Mouse (Mus musculus): ENCODE results near the gene Jph3. TPM values are rescaled to one million over a fixed set of nuclear protein-coding genes. Genes with fewer than 3 reads are reported as not detected.

The Jph3 gene
- 1.5 and 1.8 TPM in 2 replicates for polyA plus RNA-seq (2012; rRNA removed)

GRCm38 (mm10) chr8:121729323-121729722, at the start of gene Jph3:
Gene Jph3 (plus strand): TSS chr8:121729623.

GRCm38 (mm10) chr8:121829048-121829776, 99.8 kb downstream of the Jph3 start, which contains the start of gene Klhdc4:
Gene Klhdc4 (minus strand): TSS chr8:121829569.

Other genes with a start within 250 kb of the Jph3 start
- not detected in 2 replicates for gene 1700018B08Rik, start 185.3 kb upstream of the Jph3 start, polyA plus RNA-seq (2012; rRNA removed)
- 43.8 and 55.2 TPM in 2 replicates for gene Fbxo31, start 150.8 kb upstream of the Jph3 start, polyA plus RNA-seq (2012; rRNA removed)
- 75.6 and 76.7 TPM in 2 replicates for gene Map1lc3b, start 139.3 kb upstream of the Jph3 start, polyA plus RNA-seq (2012; rRNA removed)
- 27.0 and 28.5 TPM in 2 replicates for gene Zcchc14, start 76.7 kb upstream of the Jph3 start, polyA plus RNA-seq (2012; rRNA removed)
- 12.4 and 15.3 TPM in 2 replicates for gene Klhdc4, start 99.9 kb downstream of the Jph3 start, polyA plus RNA-seq (2012; rRNA removed)
- gene Slc7a5, start 178.1 kb downstream of the Jph3 start, polyA plus RNA-seq (2012; rRNA removed): 15.9 and 16.8 TPM in 2 replicates
- gene Car5a, start 215.3 kb downstream of the Jph3 start, polyA plus RNA-seq (2012; rRNA removed): 0.15 and 0.27 TPM in 2 replicates
- 48.1 and 64.3 TPM in 2 replicates for gene Banp, start 220.1 kb downstream of the Jph3 start, polyA plus RNA-seq (2012; rRNA removed)

Measured in colon, adult 2 months (tissue).